Mouse (Mus musculus) midbrain, embryonic 13.5 days (tissue): ENCODE results near the gene Dennd2a. TPM values are rescaled to one million over a fixed set of nuclear protein-coding genes. Genes with fewer than 3 reads are reported as not detected.
"Not testable (repeated sequence)": the region's sequence is repeated elsewhere in the genome, so short reads cannot be mapped to it uniquely, and the experiment has no call there.

Source experiments
- ATAC-seq: fragments of 200-750 bp; cut with Nextera tagmentation; 2 replicates; pipeline ENCODE4 v1.8.0; 2017; ENCODE audit warnings: mild to moderate bottlenecking, moderate TSS enrichment, moderate library complexity
- H3K27ac ChIP-seq: fragments of 300-500 bp; sonication (generic); 2 replicates; pipeline ENCODE4 v1.5.1; 2015; ENCODE audit warnings: inconsistent platforms, mild to moderate bottlenecking, moderate library complexity
- H3K27me3 ChIP-seq: fragments of 300-500 bp; sonication (generic); 2 replicates; pipeline ENCODE4 v1.6.1; 2015; ENCODE audit warnings: mild to moderate bottlenecking, inconsistent platforms
- H3K36me3 ChIP-seq: fragments of 300-500 bp; sonication (generic); 2 replicates; pipeline ENCODE4 v1.6.1; 2015; ENCODE audit warnings: mild to moderate bottlenecking, inconsistent platforms
- H3K4me1 ChIP-seq: fragments of 300-500 bp; sonication (generic); replicated peaks from 2 replicates; pipeline ENCODE4 v1.6.1; 2015; ENCODE audit warnings: inconsistent platforms
- H3K4me2 ChIP-seq: fragments of 300-500 bp; sonication (generic); replicated peaks from 2 replicates; pipeline ENCODE4 v1.6.1; 2015; ENCODE audit warnings: moderate library complexity, mild to moderate bottlenecking, inconsistent platforms
- H3K4me3 ChIP-seq: fragments of 300-500 bp; sonication (generic); replicated peaks from 2 replicates; pipeline ENCODE4 v1.5.1; 2015; ENCODE audit warnings: mild to moderate bottlenecking, inconsistent platforms
- H3K9ac ChIP-seq: fragments of 300-500 bp; sonication (generic); replicated peaks from 2 replicates; pipeline ENCODE4 v1.6.1; 2015; ENCODE audit warnings: mild to moderate bottlenecking, inconsistent platforms
- H3K9me3 ChIP-seq: fragments of 300-500 bp; sonication (generic); 2 replicates; pipeline ENCODE4 v1.6.1; 2016; ENCODE audit warnings: mild to moderate bottlenecking, inconsistent platforms
- WGBS: fragments of 180-500 bp; shearing (Covaris S2); methylation state at CpG from one replicate; pipeline ENCODE4 v1.1.7; 2015; 5-methylcytosine and 5-hydroxymethylcytosine counted together
- polyA plus RNA-seq: library from polyadenylated mRNA; unstranded; fragments of >200 nt; fragmentation: Nextera tagmentation; extraction: Ambion mirVana; gene quantifications from 2 replicates; pipeline ENCODE4 v1.2.1, GENCODE M21; 2015

Dennd2a gene
- polyA plus RNA-seq, 1 experiment from 2014 or later: 38.5 TPM

- H3K27ac ChIP-seq: peak overlapping the region; percentile 97
Measured at GRCm38 (mm10) chr6:39420867-39421266, 136.8 kb downstream of the Dennd2a start.

GRCm38 (mm10) chr6:39419851-39420721 lies 137.6 kb downstream of the Dennd2a start, which contains the start of gene Mkrn1:
Gene Mkrn1 (minus strand): TSS chr6:39420462.
- ATAC-seq: peak; percentile 98
- H3K9ac ChIP-seq: peak within 1 kb of the TSS; percentile 96

More at GRCm38 (mm10) chr6:39420867-39421266, 136.8 kb downstream of the Dennd2a start:
- Histone ChIP-seq H3K9me3 (no peaks in the 10 kb centered on the region), H3K4me1 (peaks cover 19% of the 10 kb centered on the region), H3K9ac (no peak overlapping the region), H3K36me3 (no peaks in the 10 kb centered on the region), H3K27me3 (peaks cover 4% of the 10 kb centered on the region; the same call in 1 of the 2 replicates), H3K4me2 (peak overlapping the region; percentile 74), H3K4me3 (peak overlapping the region; percentile 95)
- WGBS: 55% methylated on average over 4 of the region's 4 CpGs
- ATAC-seq: no peak

GRCm38 (mm10) chr6:39419386-39419850 lies 138.2 kb downstream of the Dennd2a start:
- no peaks in the 10 kb centered on the region for H3K36me3 ChIP-seq
- no peaks in the 10 kb centered on the region for H3K9me3 ChIP-seq
- H3K27me3 ChIP-seq: peaks cover 4% of the 10 kb centered on the region; the same call in 1 of the 2 replicates
- H3K9ac ChIP-seq: peak overlapping the region; percentile 96
- peak overlapping the region; percentile 95 for H3K4me3 ChIP-seq
- peaks cover 20% of the 10 kb centered on the region for H3K4me1 ChIP-seq
- peak overlapping the region; percentile 74 for H3K4me2 ChIP-seq
- ATAC-seq: no peak
- WGBS: under 1% methylated on average over 43 of the region's 43 CpGs
- H3K27ac ChIP-seq: peak overlapping the region; percentile 97

More at GRCm38 (mm10) chr6:39419851-39420721, 137.6 kb downstream of the Dennd2a start, which contains the start of gene Mkrn1:
- peak within 1 kb of the TSS; percentile 95 for H3K4me3 ChIP-seq
- H3K27ac ChIP-seq: peak within 1 kb of the TSS; percentile 97
- H3K36me3 ChIP-seq: no peaks in the 10 kb centered on the region
- H3K9me3 ChIP-seq: no peaks in the 10 kb centered on the region
- peak within 1 kb of the TSS; percentile 74 for H3K4me2 ChIP-seq
- H3K4me1 ChIP-seq: peaks cover 19% of the 10 kb centered on the region
- under 1% methylated on average over 76 of the region's 82 CpGs for whole genome bisulfite sequencing
- peaks cover 4% of the 10 kb centered on the region; the same call in 1 of the 2 replicates for H3K27me3 ChIP-seq

- H3K9me3 ChIP-seq, H3K27ac ChIP-seq, ATAC-seq, H3K9ac ChIP-seq, H3K4me3 ChIP-seq, H3K36me3 ChIP-seq, H3K27me3 ChIP-seq, H3K4me2 ChIP-seq: not testable (repeated sequence)
- peaks cover 30% of the 10 kb centered on the region for H3K4me1 ChIP-seq
Measured at GRCm38 (mm10) chr6:39416654-39417053, 141.0 kb downstream of the Dennd2a start.

GRCm38 (mm10) chr6:39415762-39416161 lies 141.9 kb downstream of the Dennd2a start:
- WGBS: 53% methylated on average over 3 of the region's 5 CpGs
- Histone ChIP-seq H3K9ac (no peak overlapping the region), H3K4me2 (no peak overlapping the region), H3K27ac (no peak overlapping the region), H3K36me3 (no peaks in the 10 kb centered on the region), H3K27me3 (no peaks in the 10 kb centered on the region), H3K4me3 (no peak overlapping the region), H3K9me3 (no peaks in the 10 kb centered on the region), H3K4me1 (peaks cover 30% of the 10 kb centered on the region)
- no peak for ATAC-seq

GRCm38 (mm10) chr6:39414106-39414505 lies 143.6 kb downstream of the Dennd2a start:
- WGBS: 93% methylated on average over 1 of the region's 1 CpGs
- peaks cover 27% of the 10 kb centered on the region for H3K4me1 ChIP-seq
- peaks cover 6% of the 10 kb centered on the region for H3K36me3 ChIP-seq
- H3K27me3 ChIP-seq: no peaks in the 10 kb centered on the region
- H3K9me3 ChIP-seq: no peaks in the 10 kb centered on the region
- no peak overlapping the region for H3K9ac ChIP-seq
- peak overlapping the region; percentile 25; the same call in 1 of the 2 replicates for H3K27ac ChIP-seq
- ATAC-seq: no peak
- H3K4me2 ChIP-seq: no peak overlapping the region
- no peak overlapping the region for H3K4me3 ChIP-seq

Other genes starting within 250 kb of the Dennd2a start
- 59.8 and 60.2 TPM in 2 replicates for gene Slc37a3, start 180.2 kb downstream of the Dennd2a start, polyA plus RNA-seq
- 0.23 and 0.34 TPM in 2 replicates for gene Rab19, start 176.7 kb downstream of the Dennd2a start, polyA plus RNA-seq
- gene Mkrn1, start 137.4 kb downstream of the Dennd2a start, polyA plus RNA-seq: 242 and 259 TPM in 2 replicates
- gene Adck2, start 16.0 kb upstream of the Dennd2a start, polyA plus RNA-seq: 41.8 and 45.7 TPM in 2 replicates
- 0.85 and 1.6 TPM in 2 replicates for gene Gm42420, start 27.9 kb upstream of the Dennd2a start, polyA plus RNA-seq
- gene Ndufb2, start 34.7 kb upstream of the Dennd2a start, polyA plus RNA-seq: 350 and 365 TPM in 2 replicates
- gene Braf, start 167.6 kb upstream of the Dennd2a start, polyA plus RNA-seq: 23.2 and 23.9 TPM in 2 replicates